Mouse (Mus musculus): ENCODE results near the gene Dynlrb2.

Gene Dynlrb2

GRCm38 (mm10) chr8:116542842-116543241 lies 38.1 kb downstream of the Dynlrb2 start:
- peak; percentile 68 to 89 for DNase-seq

- no peak for DNase-seq
Observed at GRCm38 (mm10) chr8:116543366-116543765, 38.6 kb downstream of the Dynlrb2 start.

GRCm38 (mm10) chr8:116552255-116552654 lies 47.5 kb downstream of the Dynlrb2 start:
- no peak for DNase-seq

- no peak for DNase-seq
Observed at GRCm38 (mm10) chr8:116552778-116553177, 48.0 kb downstream of the Dynlrb2 start.
